Mouse (Mus musculus) liver, postnatal 0 days (tissue): ENCODE results near the gene Olfr824. TPM values are rescaled to one million over a fixed set of nuclear protein-coding genes. Genes with fewer than 3 reads are reported as not detected.
"Not testable (repeated sequence)": the region's sequence is repeated elsewhere in the genome, so short reads cannot be mapped to it uniquely, and the experiment has no call there.

Experiments
- ATAC-seq: fragments of 200-750 bp; cut with Nextera tagmentation; 2 replicates; pipeline ENCODE4 v1.8.0; 2017; ENCODE audit warnings: mild to moderate bottlenecking, moderate library complexity
- DNase-seq: peaks from one replicate; pipeline ENCODE4 v3.0.0-alpha.2; 2016
- H3K27ac ChIP-seq: fragments of 300-500 bp; sonication (generic); 2 replicates; pipeline ENCODE4 v1.5.1; 2014; ENCODE audit warnings: antibody characterized with exemption, moderate library complexity, mild to moderate bottlenecking, low read depth
- H3K27me3 ChIP-seq: fragments of 300-500 bp; sonication (generic); 2 replicates; pipeline ENCODE4 v1.6.1; 2014; ENCODE audit warnings: low read length, control low read depth, mixed read lengths; ENCODE audit not compliant: insufficient read depth
- H3K36me3 ChIP-seq: fragments of 300-500 bp; sonication (generic); replicated peaks from 2 replicates; pipeline ENCODE4 v1.6.1; 2014; ENCODE audit warnings: mild to moderate bottlenecking, control low read depth, low read length, moderate library complexity, mixed read lengths; ENCODE audit not compliant: insufficient read depth
- H3K4me1 ChIP-seq: fragments of 300-500 bp; sonication (generic); 2 replicates; pipeline ENCODE4 v1.6.1; 2014; ENCODE audit warnings: antibody characterized with exemption, mild to moderate bottlenecking, control low read depth; ENCODE audit not compliant: insufficient read depth
- H3K4me2 ChIP-seq: fragments of 300-500 bp; sonication (generic); 2 replicates; pipeline ENCODE4 v1.6.1; 2014; ENCODE audit warnings: low read depth, mild to moderate bottlenecking, low read length, moderate library complexity, mixed read lengths
- H3K4me3 ChIP-seq: fragments of 300-500 bp; sonication (generic); 2 replicates; pipeline ENCODE4 v1.5.1; 2014; ENCODE audit warnings: low read depth, low read length
- H3K9ac ChIP-seq: fragments of 300-500 bp; sonication (generic); replicated peaks from 2 replicates; pipeline ENCODE4 v1.6.1; 2014; ENCODE audit warnings: mild to moderate bottlenecking, moderate library complexity
- H3K9me3 ChIP-seq: fragments of 300-500 bp; sonication (generic); 2 replicates; pipeline ENCODE4 v1.6.1; 2016; ENCODE audit warnings: mild to moderate bottlenecking, control low read depth, low read length, mixed read lengths
- CTCF ChIP-seq: sonication (generic); IDR thresholded peaks from 2 replicates; pipeline ENCODE4 v1.5.1; 2016; ENCODE audit warnings: antibody characterized with exemption, low read depth
- EP300 ChIP-seq: IDR thresholded peaks from 2 replicates; pipeline ENCODE4 v1.6.1; 2016; ENCODE audit warnings: antibody characterized with exemption, low read depth, mild to moderate bottlenecking
- WGBS: fragments of 180-500 bp; shearing (Covaris S2); extraction: QIAGEN DNeasy Blood & Tissue Kit; methylation state at CpG from one replicate; pipeline ENCODE4 v1.1.7; 2014; ENCODE audit not compliant: insufficient replicate concordance; 5-methylcytosine and 5-hydroxymethylcytosine counted together
- polyA plus RNA-seq: library from polyadenylated mRNA; unstranded; fragments of >200 nt; fragmentation: Nextera tagmentation; extraction: Ambion mirVana; gene quantifications from 2 replicates; pipeline ENCODE4 v1.2.1, GENCODE M21; 2015

The Olfr824 gene
- polyA plus RNA-seq = 0.02 and 0.04 TPM in 2 replicates

DNA sequence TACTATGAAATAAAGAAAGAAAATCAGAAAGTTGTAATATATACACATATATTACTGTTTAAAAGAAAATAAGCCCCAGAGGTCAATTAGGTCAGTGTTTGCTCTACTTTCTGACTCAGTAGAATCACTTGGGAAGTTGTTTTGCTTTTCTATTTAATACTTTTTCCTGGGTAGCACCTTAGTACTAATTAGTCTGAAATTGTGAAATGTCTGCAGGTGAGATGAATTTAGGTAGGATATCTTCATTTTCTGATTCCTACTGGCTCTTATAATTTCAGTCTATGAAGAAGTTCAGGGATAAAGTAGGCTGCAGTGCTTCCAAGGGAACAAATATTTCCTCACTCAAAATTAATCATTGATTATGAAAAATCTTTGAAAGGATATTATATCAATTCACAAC is at the start of gene Olfr824:
Gene Olfr824 (minus strand): TSS at position 101 of the 400 bp plus-strand sequence.
- H3K4me1 ChIP-seq, DNase-seq, H3K36me3 ChIP-seq, H3K27me3 ChIP-seq, H3K4me2 ChIP-seq, H3K9ac ChIP-seq, H3K4me3 ChIP-seq, ATAC-seq, H3K27ac ChIP-seq, H3K9me3 ChIP-seq: not testable (repeated sequence)

- no peak within 1 kb of the TSS for H3K4me2 ChIP-seq
- DNase-seq (no peak), ATAC-seq (no peak)
- H3K4me3 ChIP-seq = no peak within 1 kb of the TSS
- no peaks in the 10 kb centered on the region for H3K9me3 ChIP-seq
- H3K27me3 ChIP-seq = no peaks in the 10 kb centered on the region
- TF ChIP-seq EP300 (no peak), CTCF (no peak)
- no peaks in the 10 kb centered on the region for H3K4me1 ChIP-seq
- H3K36me3 ChIP-seq = no peaks in the 10 kb centered on the region
- H3K27ac ChIP-seq = no peak within 1 kb of the TSS
- no peak within 1 kb of the TSS for H3K9ac ChIP-seq
Measured at GRCm38 (mm10) chr10:130166666-130167065, 36.9 kb upstream of the Olfr824 start, which contains the start of gene Olfr825. Gene Olfr825 (minus strand): TSS chr10:130166766.

DNA sequence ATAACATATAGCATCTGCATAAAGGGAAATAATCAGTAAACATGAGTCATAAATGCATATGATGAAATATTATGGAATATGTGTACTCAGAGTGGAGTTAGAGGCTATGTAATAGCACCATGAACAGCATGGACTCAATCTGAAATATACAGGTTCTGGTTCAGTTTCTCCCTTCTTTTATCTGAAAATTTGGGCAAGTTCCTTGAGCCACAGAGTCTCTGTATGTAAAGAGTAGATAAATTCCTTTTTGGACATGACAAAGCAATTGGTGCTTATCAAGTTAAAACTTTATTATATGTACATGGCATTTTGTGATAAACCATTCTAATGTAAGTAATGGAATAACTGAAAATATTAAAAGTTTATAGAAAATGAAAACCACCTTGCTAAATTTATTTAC is 35.4 kb upstream of the Olfr824 start:
- DNase-seq = no peak
- TF ChIP-seq CTCF (no peak), EP300 (0 out of 2 replicates have a peak, but pooled peaks have one; percentile 20)
- H3K9me3 ChIP-seq = no peaks in the 10 kb centered on the region
- H3K9ac ChIP-seq = no peak overlapping the region
- H3K27me3 ChIP-seq = no peaks in the 10 kb centered on the region
- H3K36me3 ChIP-seq = no peaks in the 10 kb centered on the region
- peak; percentile 8; the same call in 1 of the 2 replicates for ATAC-seq
- H3K4me3 ChIP-seq = no peak overlapping the region
- H3K27ac ChIP-seq = no peak overlapping the region
- no peaks in the 10 kb centered on the region for H3K4me1 ChIP-seq
- H3K4me2 ChIP-seq = no peak overlapping the region

DNA sequence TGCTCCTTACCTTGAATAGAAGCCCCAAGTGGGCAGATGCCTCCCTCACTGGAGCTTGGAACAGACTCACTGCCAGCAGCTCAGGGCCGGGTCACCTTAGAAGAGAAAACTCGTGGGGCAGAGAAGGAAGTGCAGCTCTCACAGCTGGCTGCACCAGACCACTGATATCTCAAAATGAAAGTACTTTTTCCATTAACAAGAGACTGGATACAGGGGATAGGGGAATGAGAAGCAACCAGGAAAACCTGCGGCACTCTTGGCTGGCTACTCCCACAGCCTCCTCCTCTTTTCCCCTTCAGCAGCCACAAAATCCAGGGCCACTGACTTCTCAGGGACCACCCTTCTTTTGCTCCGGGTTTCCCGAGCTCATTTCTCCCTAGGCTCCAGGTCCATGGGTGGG is 14.3 kb upstream of the Olfr824 start:
- Histone ChIP-seq H3K9ac (no peak overlapping the region), H3K36me3 (no peaks in the 10 kb centered on the region), H3K27me3 (no peaks in the 10 kb centered on the region), H3K4me2 (no peak overlapping the region), H3K4me3 (no peak overlapping the region), H3K4me1 (no peaks in the 10 kb centered on the region), H3K9me3 (no peaks in the 10 kb centered on the region), H3K27ac (no peak overlapping the region)
- TF ChIP-seq CTCF (no peak), EP300 (no peak)
- DNase-seq (no peak), ATAC-seq (no peak)
- 67% methylated on average over 5 of the region's 5 CpGs for WGBS

GRCm38 (mm10) chr10:130142481-130142880 is 12.7 kb upstream of the Olfr824 start:
- not testable (repeated sequence) for H3K27me3 ChIP-seq, H3K4me2 ChIP-seq, DNase-seq, H3K4me3 ChIP-seq, H3K4me1 ChIP-seq, H3K9ac ChIP-seq, H3K9me3 ChIP-seq, H3K36me3 ChIP-seq
- ATAC-seq = peak; percentile 82
- WGBS = 59% methylated on average over 5 of the region's 5 CpGs
- peak overlapping the region; percentile 62 for H3K27ac ChIP-seq

GRCm38 (mm10) chr10:130134811-130135210 is 5.0 kb upstream of the Olfr824 start:
- Histone ChIP-seq H3K4me3 (no peak overlapping the region), H3K36me3 (no peaks in the 10 kb centered on the region), H3K27me3 (no peaks in the 10 kb centered on the region), H3K9me3 (no peaks in the 10 kb centered on the region), H3K4me1 (no peaks in the 10 kb centered on the region), H3K27ac (no peak overlapping the region), H3K9ac (no peak overlapping the region), H3K4me2 (no peak overlapping the region)
- ATAC-seq (no peak), DNase-seq (no peak)
- TF ChIP-seq CTCF (no peak), EP300 (no peak)

DNA sequence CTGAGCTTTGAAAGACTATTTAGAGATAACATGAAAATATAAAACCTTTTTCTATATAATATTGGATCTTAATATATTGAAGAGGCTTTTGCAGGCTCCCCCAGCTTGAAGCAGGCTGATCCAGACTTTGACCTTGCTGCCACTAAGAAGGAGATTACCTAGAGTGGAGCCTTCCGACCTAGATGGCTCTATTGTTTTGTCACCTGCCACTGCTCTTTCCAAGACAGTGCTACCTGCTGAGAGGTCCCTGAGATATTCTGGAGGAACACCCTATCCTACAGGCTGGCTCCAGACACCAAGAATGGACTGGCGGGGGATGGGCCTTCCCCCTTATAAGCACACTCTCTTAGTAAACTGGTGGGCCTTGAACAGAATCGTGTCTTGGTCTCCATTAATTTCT is 13.8 kb downstream of the Olfr824 start:
- not testable (repeated sequence) for H3K4me3 ChIP-seq, H3K36me3 ChIP-seq

DNA sequence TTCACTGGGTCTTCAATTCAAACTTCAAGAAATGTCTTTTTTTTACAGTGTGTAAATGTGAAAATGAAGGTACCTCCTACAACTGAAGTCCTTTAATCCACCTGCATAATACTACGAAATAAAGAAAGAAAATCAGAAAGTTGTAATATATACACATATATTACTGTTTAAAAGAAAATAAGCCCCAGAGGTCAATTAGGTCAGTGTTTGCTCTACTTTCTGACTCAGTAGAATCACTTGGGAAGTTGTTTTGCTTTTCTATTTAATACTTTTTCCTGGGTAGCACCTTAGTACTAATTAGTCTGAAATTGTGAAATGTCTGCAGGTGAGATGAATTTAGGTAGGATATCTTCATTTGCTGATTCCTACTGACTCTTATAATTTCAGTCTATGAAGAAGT is 14.5 kb downstream of the Olfr824 start, which contains the start of gene Olfr823:
Gene Olfr823 (minus strand): TSS at position 101 of the 400 bp plus-strand sequence.
- H3K4me3 ChIP-seq, H3K4me2 ChIP-seq, DNase-seq, H3K9me3 ChIP-seq, H3K9ac ChIP-seq, H3K4me1 ChIP-seq, ATAC-seq, H3K27ac ChIP-seq, H3K36me3 ChIP-seq, H3K27me3 ChIP-seq: not testable (repeated sequence)
- WGBS = 68% methylated on average over 1 of the region's 1 CpGs

More for the DNA sequence above, 13.8 kb downstream of the Olfr824 start:
- not testable (repeated sequence) for ATAC-seq, H3K9me3 ChIP-seq, DNase-seq, H3K4me2 ChIP-seq, H3K4me1 ChIP-seq, H3K9ac ChIP-seq, H3K27me3 ChIP-seq, H3K27ac ChIP-seq
- WGBS = 66% methylated on average over 3 of the region's 3 CpGs
